Mouse (Mus musculus) ES-Bruce4 (cell line): ENCODE measurements around the gene Bahcc1.

Experiments
- CTCF ChIP-seq: IDR thresholded peaks from one replicate; pipeline ENCODE4 v1.8.1; 2011; ENCODE audit warnings: low read depth, low read length
- POLR2A ChIP-seq: IDR thresholded peaks from one replicate; pipeline ENCODE4 v1.8.1; 2011; ENCODE audit warnings: low read length; ENCODE audit not compliant: insufficient read depth

- no peak for TF ChIP-seq CTCF
- TF ChIP-seq POLR2A = no peak
These were observed 63.8 kb downstream of the Bahcc1 start for GRCm38 (mm10) chr11:120296305-120297144.
